Mouse (Mus musculus) heart, adult 9 months (tissue): ENCODE data around the gene Evi5l.

Source experiments
- DNase-seq, 2 experiments: peaks; one replicate each; pipeline ENCODE4 v3.0.0; 2022; ENCODE audit warnings: low spot score in 2 of 2

Evi5l gene

GRCm38 (mm10) chr8:4165852-4166751 is at the start of gene Evi5l:
TSS of gene Evi5l (plus strand) at chr8:4166567.
- DNase-seq: peak; percentile 99 to 100

- no peak for DNase-seq
These were observed 32.6 kb upstream of the Evi5l start, which contains the start of gene Cd209g for GRCm38 (mm10) chr8:4133798-4134197. TSS of gene Cd209g (plus strand) at chr8:4134098.

GRCm38 (mm10) chr8:4139660-4140646 is 26.4 kb upstream of the Evi5l start:
- DNase-seq: peak; percentile 23 to 49

GRCm38 (mm10) chr8:4141721-4142120 is 24.6 kb upstream of the Evi5l start:
- no peak for DNase-seq

GRCm38 (mm10) chr8:4147272-4147671 is 19.1 kb upstream of the Evi5l start:
- no peak for DNase-seq

GRCm38 (mm10) chr8:4154878-4155277 is 11.5 kb upstream of the Evi5l start:
- DNase-seq: no peak

GRCm38 (mm10) chr8:4162786-4163185 is 3.6 kb upstream of the Evi5l start:
- DNase-seq: no peak

GRCm38 (mm10) chr8:4165176-4165851 is 1.1 kb upstream of the Evi5l start:
- peak in 1 of 2 experiments; percentile 12 for DNase-seq

GRCm38 (mm10) chr8:4166881-4167525 is 636 bp downstream of the Evi5l start:
- no peak for DNase-seq

- no peak for DNase-seq
These were observed 1.6 kb downstream of the Evi5l start for GRCm38 (mm10) chr8:4167918-4168317.

- DNase-seq: no peak
These were observed 6.1 kb downstream of the Evi5l start for GRCm38 (mm10) chr8:4172486-4172885.

GRCm38 (mm10) chr8:4174018-4174417 is 7.7 kb downstream of the Evi5l start:
- no peak for DNase-seq

GRCm38 (mm10) chr8:4183409-4183808 is 17.0 kb downstream of the Evi5l start:
- DNase-seq: no peak

GRCm38 (mm10) chr8:4186151-4186550 is 19.8 kb downstream of the Evi5l start:
- DNase-seq: no peak

GRCm38 (mm10) chr8:4188605-4189004 is 22.2 kb downstream of the Evi5l start:
- no peak for DNase-seq

GRCm38 (mm10) chr8:4189031-4189722 is 22.8 kb downstream of the Evi5l start:
- DNase-seq: no peak

- no peak for DNase-seq
These were observed 25.9 kb downstream of the Evi5l start for GRCm38 (mm10) chr8:4192305-4192704.

GRCm38 (mm10) chr8:4192807-4193587 is 26.6 kb downstream of the Evi5l start:
- peak; percentile 72 to 81 for DNase-seq

- no peak for DNase-seq
These were observed 27.2 kb downstream of the Evi5l start for GRCm38 (mm10) chr8:4193588-4193894.

GRCm38 (mm10) chr8:4201321-4201720 is 35.0 kb downstream of the Evi5l start:
- DNase-seq: no peak
